Mouse (Mus musculus): ENCODE results near the gene Il1f9.
A peak's percentile ranks its signal among the peaks of the same experiment; 100 is the strongest.
"Not testable (repeated sequence)": the region's sequence is repeated elsewhere in the genome, so short reads cannot be mapped to it uniquely, and the experiment has no call there.

The Il1f9 gene

DNA sequence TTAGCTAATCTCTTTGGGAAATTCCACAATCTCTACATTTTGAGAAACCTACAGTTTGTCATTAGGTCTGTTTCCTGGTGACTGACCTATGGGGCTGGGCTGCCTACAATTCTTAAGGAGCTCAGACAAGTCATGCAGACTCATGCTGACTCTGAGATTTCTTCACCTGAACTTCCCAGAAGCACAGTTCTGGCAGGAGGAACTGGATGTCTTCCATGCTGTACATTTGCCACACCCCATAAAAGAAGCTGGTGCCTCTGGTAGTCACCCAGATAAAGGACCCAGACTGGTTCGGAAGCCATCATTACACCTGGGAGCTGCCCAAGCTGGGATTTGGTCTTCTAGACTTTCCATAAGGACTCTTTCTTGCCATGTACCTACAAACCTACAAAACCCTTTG, at the start of gene Il1f9:
Gene Il1f9, plus strand, starts transcription at position 301 of the 400 bp plus-strand sequence.
- no peak for DNase-seq (ENCODE audit: low spot score in 2 of 2)

DNA sequence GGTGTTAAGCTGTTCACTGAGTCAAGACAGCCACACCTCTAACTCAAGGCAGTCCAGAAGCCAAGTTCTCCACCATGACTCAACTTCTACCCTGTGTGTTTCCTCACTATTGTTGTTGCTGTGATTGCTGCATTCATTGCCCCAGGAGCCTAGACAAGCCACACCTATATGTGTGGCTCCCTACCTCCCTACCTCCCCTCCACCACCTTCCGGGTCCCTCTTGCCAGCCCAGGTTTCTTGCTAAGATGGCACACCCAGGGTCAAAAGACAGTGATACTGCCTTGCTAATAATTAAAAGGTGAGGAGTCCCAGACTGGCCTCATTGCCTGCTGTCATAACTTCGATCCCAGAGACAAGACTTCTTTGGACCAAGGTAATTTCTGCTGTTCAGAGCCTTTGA, 33.4 kb upstream of the Il1f9 start, which contains the start of gene Il1f8:
Gene Il1f8, plus strand, starts transcription at position 301 of the 400 bp plus-strand sequence.
- no peak for DNase-seq (ENCODE audit: low spot score in 2 of 2)

DNA sequence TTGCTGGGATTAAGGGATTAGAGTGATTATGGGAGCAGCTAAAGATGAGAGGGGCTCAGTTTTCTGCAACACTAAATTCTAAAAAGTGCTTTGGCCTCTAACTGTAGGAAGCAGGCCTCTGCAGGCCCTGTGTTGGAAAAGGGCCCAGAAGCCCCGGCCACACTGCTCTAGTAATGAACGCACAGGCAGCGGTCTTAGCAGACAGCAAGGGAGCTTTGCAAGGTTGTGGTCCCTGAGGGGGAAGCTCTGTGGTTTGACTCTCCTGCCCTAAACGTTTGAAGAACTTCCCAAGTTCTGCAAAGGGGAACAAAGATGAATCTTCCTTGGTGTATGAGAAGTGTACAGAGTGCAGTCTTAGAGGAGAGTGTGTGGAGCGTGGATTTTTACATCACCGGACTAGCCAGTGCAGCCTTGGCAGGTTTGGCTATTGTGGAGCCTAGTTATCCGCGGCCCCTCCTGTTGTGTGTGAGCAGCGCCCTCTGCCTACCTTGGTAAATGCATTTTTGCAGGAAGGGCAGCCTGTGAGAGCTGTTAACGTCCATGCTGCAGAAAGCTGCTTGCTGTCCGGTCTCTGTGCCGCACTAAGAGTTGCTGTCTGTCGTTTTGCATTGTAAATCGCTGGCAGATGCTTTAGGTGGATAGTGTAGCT, 4.5 kb upstream of the Il1f9 start:
- peak; percentile 47 to 66 for DNase-seq (ENCODE audit: low spot score in 2 of 2)

DNA sequence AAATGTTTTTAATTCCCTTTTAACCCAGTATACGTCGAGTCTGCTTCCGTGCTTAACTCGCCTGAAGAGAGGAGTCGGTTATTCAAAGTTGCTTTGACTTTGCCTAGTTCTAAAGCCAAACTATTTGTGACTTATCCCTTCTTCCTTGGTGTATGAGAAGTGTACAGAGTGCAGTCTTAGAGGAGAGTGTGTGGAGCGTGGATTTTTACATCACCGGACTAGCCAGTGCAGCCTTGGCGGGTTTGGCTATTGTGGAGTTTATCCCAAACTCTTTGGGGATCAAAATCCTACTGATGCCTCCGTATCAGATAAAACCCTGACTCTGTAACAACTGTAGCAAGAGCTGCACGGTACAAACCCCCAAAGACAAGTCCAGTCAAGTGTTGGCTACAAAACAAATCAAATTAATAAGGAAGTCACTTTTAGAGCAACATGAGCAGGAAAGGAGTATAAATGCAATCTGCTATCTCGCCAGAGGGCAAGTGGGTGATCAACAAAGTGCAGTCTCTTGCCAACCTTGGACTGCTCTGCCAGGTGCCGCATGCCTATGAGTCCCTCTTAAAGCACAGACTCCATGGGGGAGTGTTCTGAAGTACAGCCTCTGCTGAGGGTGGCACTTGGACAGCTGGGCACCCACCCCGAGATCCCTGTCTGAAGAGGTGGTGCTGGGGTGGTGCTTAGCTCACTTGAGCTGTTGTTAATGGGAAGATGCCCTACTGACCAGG, 3.7 kb upstream of the Il1f9 start:
- DNase-seq (ENCODE audit: low spot score in 2 of 2) = not testable (repeated sequence)

DNA sequence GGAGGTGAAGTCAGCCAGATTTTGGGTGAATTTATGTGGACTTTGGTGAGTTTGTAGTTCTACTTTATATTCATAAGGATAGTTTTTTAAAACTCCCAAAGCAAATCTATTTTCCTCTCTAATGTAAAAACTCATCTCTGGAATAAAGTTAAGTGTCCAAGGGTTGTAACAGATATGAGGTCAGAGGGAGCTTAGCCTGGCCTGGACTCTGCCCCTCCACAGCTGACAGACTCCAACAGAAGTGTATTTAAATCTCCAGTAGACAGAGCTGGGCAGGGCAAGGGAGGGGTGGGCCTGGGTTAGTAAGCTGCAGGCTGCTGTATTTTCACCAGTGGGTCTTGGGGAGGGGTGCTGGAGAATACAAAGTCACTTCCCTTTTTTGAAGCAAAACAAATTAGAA, 2.2 kb upstream of the Il1f9 start:
- DNase-seq (ENCODE audit: low spot score in 2 of 2) = not testable (repeated sequence)

DNA sequence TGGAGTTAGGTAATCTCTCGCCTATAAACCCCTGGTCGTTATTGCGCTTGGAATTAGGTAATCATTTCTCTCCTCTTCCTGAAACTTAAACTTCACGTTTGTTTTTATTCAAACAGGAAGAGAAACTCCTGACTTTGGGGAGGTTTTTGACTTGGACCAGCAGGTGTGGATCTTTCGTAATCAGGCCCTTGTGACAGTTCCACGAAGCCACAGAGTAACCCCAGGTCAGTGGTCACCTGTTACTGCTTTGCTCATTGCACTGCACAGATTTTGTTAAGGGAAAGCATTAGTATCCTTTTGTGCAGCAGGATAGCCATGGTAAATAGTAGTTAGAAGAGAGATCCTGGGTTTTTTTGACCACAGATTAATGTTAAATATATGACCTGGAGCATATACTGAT, 1.3 kb downstream of the Il1f9 start:
- no peak for DNase-seq (ENCODE audit: low spot score in 2 of 2)

DNA sequence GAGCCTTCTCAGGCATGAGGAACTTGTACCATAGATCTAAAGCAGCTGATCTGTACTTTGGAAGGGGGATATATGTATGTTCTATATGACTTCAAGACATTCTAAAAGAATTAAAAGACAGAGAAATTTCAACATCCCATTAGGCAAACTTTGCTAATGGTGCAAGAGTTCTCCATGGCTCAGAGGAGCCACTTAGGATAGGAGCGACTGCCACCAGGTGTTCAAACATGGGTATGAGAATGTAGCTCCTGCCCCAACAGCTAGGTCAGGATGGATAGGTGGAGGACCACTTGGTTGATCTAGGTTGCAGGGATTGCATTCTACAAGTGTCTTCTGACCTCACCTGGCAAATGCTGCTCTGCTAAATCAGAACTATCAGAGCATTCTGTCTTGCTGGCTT, 1.9 kb downstream of the Il1f9 start:
- no peak for DNase-seq (ENCODE audit: low spot score in 2 of 2)

DNA sequence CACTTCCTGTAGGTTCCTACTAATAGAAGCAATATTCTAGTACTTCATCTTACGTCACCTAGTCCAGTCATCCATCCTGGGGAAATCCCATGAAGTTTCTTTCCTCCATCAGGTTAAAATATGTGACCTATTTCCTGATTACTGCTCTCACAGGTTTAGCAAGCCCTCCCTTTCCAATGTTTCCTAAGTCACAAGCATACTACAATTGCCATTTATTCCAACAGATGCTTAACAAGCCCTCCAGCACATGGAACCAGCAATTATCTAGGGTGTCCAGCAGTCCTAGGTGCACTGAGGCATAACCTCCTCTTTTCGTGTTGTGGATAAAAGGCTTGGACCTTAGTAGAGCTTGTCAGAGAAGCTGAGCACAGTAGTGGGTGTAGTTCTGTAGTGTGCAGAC, 28.8 kb downstream of the Il1f9 start, which contains the start of gene Il1f6:
Gene Il1f6, plus strand, starts transcription at position 301 of the 400 bp plus-strand sequence.
- DNase-seq (ENCODE audit: low spot score in 2 of 2) = no peak

DNA sequence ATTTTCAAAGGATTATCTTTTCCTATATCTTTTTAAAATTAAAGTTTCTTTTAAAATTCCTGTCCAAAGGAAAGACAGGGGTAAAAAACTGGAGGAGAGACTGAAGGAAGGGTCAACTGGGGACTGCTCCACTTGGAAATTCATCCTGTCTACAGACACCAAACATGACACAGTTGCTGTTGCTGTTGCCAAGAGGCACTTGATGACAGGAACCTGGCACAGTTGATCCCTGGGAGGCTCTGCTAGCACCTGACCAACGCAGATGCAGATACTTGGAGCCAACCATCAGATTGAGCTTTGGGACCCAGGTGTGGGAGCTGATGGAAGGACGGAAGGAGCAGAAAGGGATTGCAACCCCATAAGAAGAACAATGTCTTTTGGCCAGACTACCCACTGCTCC, 40.9 kb downstream of the Il1f9 start:
- no peak for DNase-seq (ENCODE audit: low spot score in 2 of 2)
